Mouse (Mus musculus): ENCODE results near the gene Plcd4. TPM values are rescaled to one million over a fixed set of nuclear protein-coding genes. Genes with fewer than 3 reads are reported as not detected.

Gene Plcd4
- polyA plus RNA-seq, 1 experiment from 2014 or later = 0.38 TPM

- WGBS = under 1% methylated on average over 48 of the region's 48 CpGs
- ATAC-seq = peak; percentile 96
Observed at GRCm38 (mm10) chr1:74587773-74588445, 45.2 kb downstream of the Plcd4 start, which contains the start of the genes Zfp142 and Bcs1l. Gene Zfp142 (minus strand): TSS chr1:74588246. Gene Bcs1l (plus strand): TSS chr1:74588289.

GRCm38 (mm10) chr1:74594434-74594833 is 51.7 kb downstream of the Plcd4 start:
- no peak for ATAC-seq
- H3K36me3 ChIP-seq (ENCODE audit: control insufficient read depth, insufficient read depth) = peaks cover 69% of the 10 kb centered on the region
- H3K9me3 ChIP-seq (ENCODE audit: control insufficient read depth) = no peaks in the 10 kb centered on the region
- WGBS = 72% methylated on average over 8 of the region's 8 CpGs
- H3K9ac ChIP-seq (ENCODE audit: low read depth, low read length) = no peak overlapping the region
- no peak overlapping the region for H3K4me2 ChIP-seq (replicated peaks; ENCODE audit: low read depth)
- H3K4me3 ChIP-seq (ENCODE audit: low read depth, low read length) = no peak overlapping the region
- peak overlapping the region; percentile 21; the same call in 1 of the 2 replicates for H3K27ac ChIP-seq (ENCODE audit: low read depth, low read length)
- no peaks in the 10 kb centered on the region for H3K27me3 ChIP-seq (replicated peaks; ENCODE audit: control insufficient read depth, insufficient read depth, low read length)
- no peak for TF ChIP-seq CTCF (IDR thresholded peaks at IDR 0.05; ENCODE audit: low read depth)
- H3K4me1 ChIP-seq (replicated peaks; ENCODE audit: control insufficient read depth, insufficient read depth, low read length) = no peaks in the 10 kb centered on the region

More at GRCm38 (mm10) chr1:74587773-74588445, 45.2 kb downstream of the Plcd4 start, which contains the start of the genes Zfp142 and Bcs1l:
- peak within 1 kb of the TSS; percentile 71 for H3K4me2 ChIP-seq (replicated peaks; ENCODE audit: low read depth)
- H3K9me3 ChIP-seq (ENCODE audit: control insufficient read depth) = no peaks in the 10 kb centered on the region
- peak; percentile 42 for TF ChIP-seq CTCF (IDR thresholded peaks at IDR 0.05; ENCODE audit: low read depth)
- peak within 1 kb of the TSS; percentile 65 for H3K9ac ChIP-seq (ENCODE audit: low read depth, low read length)
- peaks cover 19% of the 10 kb centered on the region for H3K36me3 ChIP-seq (ENCODE audit: control insufficient read depth, insufficient read depth)
- H3K27ac ChIP-seq (ENCODE audit: low read depth, low read length) = peak within 1 kb of the TSS; percentile 68
- H3K4me1 ChIP-seq (replicated peaks; ENCODE audit: control insufficient read depth, insufficient read depth, low read length) = peaks cover 3% of the 10 kb centered on the region; the same call in 1 of the 2 replicates
- no peaks in the 10 kb centered on the region for H3K27me3 ChIP-seq (replicated peaks; ENCODE audit: control insufficient read depth, insufficient read depth, low read length)
- H3K4me3 ChIP-seq (ENCODE audit: low read depth, low read length) = peak within 1 kb of the TSS; percentile 89

- WGBS = 6% methylated on average over 26 of the region's 26 CpGs
Observed at GRCm38 (mm10) chr1:74600501-74601266, 58.0 kb downstream of the Plcd4 start.

GRCm38 (mm10) chr1:74601267-74601962 is 58.7 kb downstream of the Plcd4 start, which contains the start of the genes Rnf25 and Stk36:
Gene Rnf25 (minus strand): TSS chr1:74601397.
Gene Stk36 (plus strand): TSS chr1:74601445.
- peak within 1 kb of the TSS; percentile 68 for H3K4me3 ChIP-seq (ENCODE audit: low read depth, low read length)
- H3K4me1 ChIP-seq (replicated peaks; ENCODE audit: control insufficient read depth, insufficient read depth, low read length) = no peaks in the 10 kb centered on the region
- 11% methylated on average over 25 of the region's 25 CpGs for WGBS
- H3K27ac ChIP-seq (ENCODE audit: low read depth, low read length) = no peak within 1 kb of the TSS
- H3K27me3 ChIP-seq (replicated peaks; ENCODE audit: control insufficient read depth, insufficient read depth, low read length) = no peaks in the 10 kb centered on the region
- peaks cover 18% of the 10 kb centered on the region for H3K36me3 ChIP-seq (ENCODE audit: control insufficient read depth, insufficient read depth)
- no peak for TF ChIP-seq CTCF (IDR thresholded peaks at IDR 0.05; ENCODE audit: low read depth)
- no peaks in the 10 kb centered on the region for H3K9me3 ChIP-seq (ENCODE audit: control insufficient read depth)
- peak within 1 kb of the TSS; percentile 67 for H3K9ac ChIP-seq (ENCODE audit: low read depth, low read length)
- peak; percentile 79 for ATAC-seq
- peak within 1 kb of the TSS; percentile 80 for H3K4me2 ChIP-seq (replicated peaks; ENCODE audit: low read depth)

More at GRCm38 (mm10) chr1:74600501-74601266, 58.0 kb downstream of the Plcd4 start:
- H3K36me3 ChIP-seq (ENCODE audit: control insufficient read depth, insufficient read depth) = peaks cover 23% of the 10 kb centered on the region
- H3K27me3 ChIP-seq (replicated peaks; ENCODE audit: control insufficient read depth, insufficient read depth, low read length) = no peaks in the 10 kb centered on the region
- no peaks in the 10 kb centered on the region for H3K4me1 ChIP-seq (replicated peaks; ENCODE audit: control insufficient read depth, insufficient read depth, low read length)
- H3K4me2 ChIP-seq (replicated peaks; ENCODE audit: low read depth) = peak overlapping the region; percentile 80
- H3K4me3 ChIP-seq (ENCODE audit: low read depth, low read length) = peak overlapping the region; percentile 68
- TF ChIP-seq CTCF (IDR thresholded peaks at IDR 0.05; ENCODE audit: low read depth) = no peak
- H3K27ac ChIP-seq (ENCODE audit: low read depth, low read length) = no peak overlapping the region
- H3K9me3 ChIP-seq (ENCODE audit: control insufficient read depth) = no peaks in the 10 kb centered on the region
- peak; percentile 33 for ATAC-seq
- H3K9ac ChIP-seq (ENCODE audit: low read depth, low read length) = peak overlapping the region; percentile 67

Small RNAs within 50 kb of the gene (microRNA-seq; reads per million reads assigned to microRNA genes)
- not detected for gene Gm25035

Other genes starting within 250 kb of the Plcd4 start
- gene Tmbim1, start 237.3 kb upstream of the Plcd4 start, polyA plus RNA-seq (2015; fragmentation: Nextera tagmentation; extraction: Ambion mirVana) = 47.4 and 49.1 TPM in 2 replicates
- gene Catip, start 180.8 kb upstream of the Plcd4 start, polyA plus RNA-seq (2015; fragmentation: Nextera tagmentation; extraction: Ambion mirVana) = 0.25 and 0.33 TPM in 2 replicates
- 3.8 and 4.3 TPM in 2 replicates for gene Slc11a1, start 167.7 kb upstream of the Plcd4 start, polyA plus RNA-seq (2015; fragmentation: Nextera tagmentation; extraction: Ambion mirVana)
- 48.9 and 52.4 TPM in 2 replicates for gene Ctdsp1, start 151.4 kb upstream of the Plcd4 start, polyA plus RNA-seq (2015; fragmentation: Nextera tagmentation; extraction: Ambion mirVana)
- 217 and 244 TPM in 2 replicates for gene Vil1, start 133.5 kb upstream of the Plcd4 start, polyA plus RNA-seq (2015; fragmentation: Nextera tagmentation; extraction: Ambion mirVana)
- gene Cnot9, start 36.8 kb upstream of the Plcd4 start, polyA plus RNA-seq (2015; fragmentation: Nextera tagmentation; extraction: Ambion mirVana) = 30.7 and 30.8 TPM in 2 replicates
- gene Usp37, start 1.4 kb downstream of the Plcd4 start, polyA plus RNA-seq (2015; fragmentation: Nextera tagmentation; extraction: Ambion mirVana) = 9.2 and 9.4 TPM in 2 replicates
- 1.8 TPM in 2 replicates for gene Zfp142, start 45.4 kb downstream of the Plcd4 start, polyA plus RNA-seq (2015; fragmentation: Nextera tagmentation; extraction: Ambion mirVana)
- 5.1 and 6.0 TPM in 2 replicates for gene Bcs1l, start 45.4 kb downstream of the Plcd4 start, polyA plus RNA-seq (2015; fragmentation: Nextera tagmentation; extraction: Ambion mirVana)
- 17.9 and 18.1 TPM in 2 replicates for gene Rnf25, start 58.5 kb downstream of the Plcd4 start, polyA plus RNA-seq (2015; fragmentation: Nextera tagmentation; extraction: Ambion mirVana)
- 0.73 and 0.94 TPM in 2 replicates for gene Stk36, start 58.6 kb downstream of the Plcd4 start, polyA plus RNA-seq (2015; fragmentation: Nextera tagmentation; extraction: Ambion mirVana)
- gene Ttll4, start 118.9 kb downstream of the Plcd4 start, polyA plus RNA-seq (2015; fragmentation: Nextera tagmentation; extraction: Ambion mirVana) = 2.1 TPM in 2 replicates
- gene Cyp27a1, start 170.7 kb downstream of the Plcd4 start, polyA plus RNA-seq (2015; fragmentation: Nextera tagmentation; extraction: Ambion mirVana) = 4.6 and 6.3 TPM in 2 replicates
- 0.08 and 0.09 TPM in 2 replicates for gene Prkag3, start 206.3 kb downstream of the Plcd4 start, polyA plus RNA-seq (2015; fragmentation: Nextera tagmentation; extraction: Ambion mirVana)
- gene Wnt6, start 229.0 kb downstream of the Plcd4 start, polyA plus RNA-seq (2015; fragmentation: Nextera tagmentation; extraction: Ambion mirVana) = 0.33 and 0.66 TPM in 2 replicates
- gene Wnt10a, start 248.6 kb downstream of the Plcd4 start, polyA plus RNA-seq (2015; fragmentation: Nextera tagmentation; extraction: Ambion mirVana) = not detected in 2 replicates

Data from intestine, postnatal 0 days (tissue).